Mouse (Mus musculus): ENCODE measurements around the gene Taok1. TPM values are rescaled to one million over a fixed set of nuclear protein-coding genes. Genes with fewer than 3 reads are reported as not detected.

Taok1 gene
- polyA plus RNA-seq, 1 experiment from 2014 or later, result 25.4 TPM

GRCm38 (mm10) chr11:77492311-77492871 is 115.2 kb downstream of the Taok1 start:
- Histone ChIP-seq H3K4me3 (ENCODE audit: low read depth, low read length) (peak overlapping the region; percentile 68), H3K4me2 (ENCODE audit: low read length) (peak overlapping the region; percentile 94), H3K4me1 (ENCODE audit: control insufficient read depth, insufficient read depth, low read length) (peaks cover 55% of the 10 kb centered on the region), H3K27me3 (ENCODE audit: control insufficient read depth, insufficient read depth, low read depth, low read length) (no peaks in the 10 kb centered on the region), H3K27ac (ENCODE audit: low read length) (peak overlapping the region; percentile 92), H3K36me3 (ENCODE audit: control insufficient read depth, insufficient read depth, low read length) (no peaks in the 10 kb centered on the region), H3K9ac (ENCODE audit: low read depth, low read length) (peak overlapping the region; percentile 96), H3K9me3 (replicated peaks; ENCODE audit: control insufficient read depth, low read length, poor library complexity, severe bottlenecking) (no peaks in the 10 kb centered on the region)
- under 1% methylated on average over 18 of the region's 18 CpGs for WGBS
- ATAC-seq, result no peak

- Histone ChIP-seq H3K9ac (ENCODE audit: low read depth, low read length) (peak overlapping the region; percentile 96), H3K4me3 (ENCODE audit: low read depth, low read length) (peak overlapping the region; percentile 68), H3K4me2 (ENCODE audit: low read length) (peak overlapping the region; percentile 94), H3K9me3 (replicated peaks; ENCODE audit: control insufficient read depth, low read length, poor library complexity, severe bottlenecking) (no peaks in the 10 kb centered on the region), H3K27ac (ENCODE audit: low read length) (peak overlapping the region; percentile 92), H3K27me3 (ENCODE audit: control insufficient read depth, insufficient read depth, low read depth, low read length) (no peaks in the 10 kb centered on the region), H3K4me1 (ENCODE audit: control insufficient read depth, insufficient read depth, low read length) (peaks cover 59% of the 10 kb centered on the region), H3K36me3 (ENCODE audit: control insufficient read depth, insufficient read depth, low read length) (no peaks in the 10 kb centered on the region)
- ATAC-seq, result peak; percentile 37
- WGBS, result under 1% methylated on average over 23 of the region's 23 CpGs
Observed at GRCm38 (mm10) chr11:77491502-77492291, 115.9 kb downstream of the Taok1 start.

- Histone ChIP-seq H3K27me3 (ENCODE audit: control insufficient read depth, insufficient read depth, low read depth, low read length) (no peaks in the 10 kb centered on the region), H3K9ac (ENCODE audit: low read depth, low read length) (peak overlapping the region; percentile 96), H3K4me2 (ENCODE audit: low read length) (peak overlapping the region; percentile 94), H3K36me3 (ENCODE audit: control insufficient read depth, insufficient read depth, low read length) (no peaks in the 10 kb centered on the region), H3K4me3 (ENCODE audit: low read depth, low read length) (peak overlapping the region; percentile 68), H3K4me1 (ENCODE audit: control insufficient read depth, insufficient read depth, low read length) (peaks cover 65% of the 10 kb centered on the region), H3K27ac (ENCODE audit: low read length) (peak overlapping the region; percentile 92), H3K9me3 (replicated peaks; ENCODE audit: control insufficient read depth, low read length, poor library complexity, severe bottlenecking) (no peaks in the 10 kb centered on the region)
- 0% methylated on average over 13 of the region's 13 CpGs for WGBS
- ATAC-seq, result peak; percentile 69
Observed at GRCm38 (mm10) chr11:77491123-77491501, 116.5 kb downstream of the Taok1 start.

GRCm38 (mm10) chr11:77490451-77490850 is 117.2 kb downstream of the Taok1 start:
- H3K36me3 ChIP-seq (ENCODE audit: control insufficient read depth, insufficient read depth, low read length), result no peaks in the 10 kb centered on the region
- no peak for ATAC-seq
- WGBS, result 69% methylated on average over 6 of the region's 6 CpGs
- H3K9ac ChIP-seq (ENCODE audit: low read depth, low read length), result peak overlapping the region; percentile 91
- H3K4me2 ChIP-seq (ENCODE audit: low read length), result peak overlapping the region; percentile 94
- H3K27me3 ChIP-seq (ENCODE audit: control insufficient read depth, insufficient read depth, low read depth, low read length), result no peaks in the 10 kb centered on the region
- H3K4me3 ChIP-seq (ENCODE audit: low read depth, low read length), result peak overlapping the region; percentile 91
- H3K9me3 ChIP-seq (replicated peaks; ENCODE audit: control insufficient read depth, low read length, poor library complexity, severe bottlenecking), result no peaks in the 10 kb centered on the region
- H3K4me1 ChIP-seq (ENCODE audit: control insufficient read depth, insufficient read depth, low read length), result peaks cover 71% of the 10 kb centered on the region
- peak overlapping the region; percentile 92 for H3K27ac ChIP-seq (ENCODE audit: low read length)

- Histone ChIP-seq H3K9ac (ENCODE audit: low read depth, low read length) (peak within 1 kb of the TSS; percentile 91), H3K4me2 (ENCODE audit: low read length) (peak within 1 kb of the TSS; percentile 94), H3K4me1 (ENCODE audit: control insufficient read depth, insufficient read depth, low read length) (peaks cover 69% of the 10 kb centered on the region), H3K36me3 (ENCODE audit: control insufficient read depth, insufficient read depth, low read length) (no peaks in the 10 kb centered on the region), H3K4me3 (ENCODE audit: low read depth, low read length) (peak within 1 kb of the TSS; percentile 91), H3K9me3 (replicated peaks; ENCODE audit: control insufficient read depth, low read length, poor library complexity, severe bottlenecking) (no peaks in the 10 kb centered on the region), H3K27ac (ENCODE audit: low read length) (peak within 1 kb of the TSS; percentile 92), H3K27me3 (ENCODE audit: control insufficient read depth, insufficient read depth, low read depth, low read length) (no peaks in the 10 kb centered on the region)
- ATAC-seq, result peak; percentile 64
- WGBS, result under 1% methylated on average over 47 of the region's 87 CpGs
Observed at GRCm38 (mm10) chr11:77489591-77490235, 117.9 kb downstream of the Taok1 start, which contains the start of gene Ankrd13b. Ankrd13b (minus strand) TSS chr11:77489678.

GRCm38 (mm10) chr11:77488771-77489581 is 118.6 kb downstream of the Taok1 start:
- H3K27me3 ChIP-seq (ENCODE audit: control insufficient read depth, insufficient read depth, low read depth, low read length), result no peaks in the 10 kb centered on the region
- peaks cover 64% of the 10 kb centered on the region for H3K4me1 ChIP-seq (ENCODE audit: control insufficient read depth, insufficient read depth, low read length)
- H3K9me3 ChIP-seq (replicated peaks; ENCODE audit: control insufficient read depth, low read length, poor library complexity, severe bottlenecking), result no peaks in the 10 kb centered on the region
- peak overlapping the region; percentile 91 for H3K4me3 ChIP-seq (ENCODE audit: low read depth, low read length)
- WGBS, result 2% methylated on average over 39 of the region's 55 CpGs
- no peaks in the 10 kb centered on the region for H3K36me3 ChIP-seq (ENCODE audit: control insufficient read depth, insufficient read depth, low read length)
- peak overlapping the region; percentile 94 for H3K4me2 ChIP-seq (ENCODE audit: low read length)
- no peak for ATAC-seq
- H3K9ac ChIP-seq (ENCODE audit: low read depth, low read length), result peak overlapping the region; percentile 91
- peak overlapping the region; percentile 92 for H3K27ac ChIP-seq (ENCODE audit: low read length)

GRCm38 (mm10) chr11:77486798-77487197 is 120.8 kb downstream of the Taok1 start:
- ATAC-seq, result no peak
- H3K9ac ChIP-seq (ENCODE audit: low read depth, low read length), result peak overlapping the region; percentile 33
- H3K27ac ChIP-seq (ENCODE audit: low read length), result peak overlapping the region; percentile 12; the same call in 1 of the 2 replicates
- H3K9me3 ChIP-seq (replicated peaks; ENCODE audit: control insufficient read depth, low read length, poor library complexity, severe bottlenecking), result no peaks in the 10 kb centered on the region
- peak overlapping the region; percentile 11 for H3K4me3 ChIP-seq (ENCODE audit: low read depth, low read length)
- H3K4me1 ChIP-seq (ENCODE audit: control insufficient read depth, insufficient read depth, low read length), result peaks cover 57% of the 10 kb centered on the region
- H3K36me3 ChIP-seq (ENCODE audit: control insufficient read depth, insufficient read depth, low read length), result no peaks in the 10 kb centered on the region
- peak overlapping the region; percentile 94 for H3K4me2 ChIP-seq (ENCODE audit: low read length)
- H3K27me3 ChIP-seq (ENCODE audit: control insufficient read depth, insufficient read depth, low read depth, low read length), result no peaks in the 10 kb centered on the region
- WGBS, result 43% methylated on average over 5 of the region's 5 CpGs

GRCm38 (mm10) chr11:77485229-77485628 is 122.4 kb downstream of the Taok1 start:
- no peak overlapping the region for H3K4me2 ChIP-seq (ENCODE audit: low read length)
- H3K36me3 ChIP-seq (ENCODE audit: control insufficient read depth, insufficient read depth, low read length), result no peaks in the 10 kb centered on the region
- no peak overlapping the region for H3K4me3 ChIP-seq (ENCODE audit: low read depth, low read length)
- H3K27ac ChIP-seq (ENCODE audit: low read length), result no peak overlapping the region
- no peaks in the 10 kb centered on the region for H3K9me3 ChIP-seq (replicated peaks; ENCODE audit: control insufficient read depth, low read length, poor library complexity, severe bottlenecking)
- ATAC-seq, result no peak
- 41% methylated on average over 6 of the region's 6 CpGs for WGBS
- no peaks in the 10 kb centered on the region for H3K27me3 ChIP-seq (ENCODE audit: control insufficient read depth, insufficient read depth, low read depth, low read length)
- no peak overlapping the region for H3K9ac ChIP-seq (ENCODE audit: low read depth, low read length)
- peaks cover 44% of the 10 kb centered on the region for H3K4me1 ChIP-seq (ENCODE audit: control insufficient read depth, insufficient read depth, low read length)
